Mouse (Mus musculus) heart, adult 8-10 months (tissue): ENCODE results near the gene 1700025C18Rik. TPM values are rescaled to one million over a fixed set of nuclear protein-coding genes. Genes with fewer than 3 reads are reported as not detected.

ENCODE experiments used
- DNase-seq: peaks from one replicate; pipeline ENCODE4 v3.0.0; 2022; ENCODE audit warnings: low spot score
- total RNA-seq, 4 experiments: library from RNA; stranded (reverse); gene quantifications; 2 replicates each; pipeline ENCODE4 v1.2.4; 2022

Gene 1700025C18Rik
- not detected for total RNA-seq

DNA sequence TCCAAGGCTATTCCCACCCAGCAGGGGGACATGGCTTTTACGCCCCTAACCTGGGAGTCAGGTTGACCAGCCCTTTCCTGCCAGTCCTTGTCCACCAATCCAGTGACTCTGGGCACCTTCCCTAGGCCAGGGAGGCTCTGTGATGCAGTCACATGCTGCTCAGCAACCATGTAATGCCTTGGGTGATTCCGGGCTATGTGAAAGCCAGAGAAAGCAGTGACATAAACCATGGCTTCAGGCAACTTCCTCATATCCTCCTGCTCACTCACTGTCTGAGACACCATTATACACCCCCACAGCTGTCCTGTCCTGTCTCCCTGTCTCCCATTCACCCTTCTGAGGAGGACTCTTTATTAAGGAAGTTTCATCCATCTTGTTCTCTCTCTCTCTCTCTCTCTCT, at the start of gene 1700025C18Rik:
1700025C18Rik (minus strand) TSS at position 101 of the 400 bp plus-strand sequence.
- no peak for DNase-seq

DNA sequence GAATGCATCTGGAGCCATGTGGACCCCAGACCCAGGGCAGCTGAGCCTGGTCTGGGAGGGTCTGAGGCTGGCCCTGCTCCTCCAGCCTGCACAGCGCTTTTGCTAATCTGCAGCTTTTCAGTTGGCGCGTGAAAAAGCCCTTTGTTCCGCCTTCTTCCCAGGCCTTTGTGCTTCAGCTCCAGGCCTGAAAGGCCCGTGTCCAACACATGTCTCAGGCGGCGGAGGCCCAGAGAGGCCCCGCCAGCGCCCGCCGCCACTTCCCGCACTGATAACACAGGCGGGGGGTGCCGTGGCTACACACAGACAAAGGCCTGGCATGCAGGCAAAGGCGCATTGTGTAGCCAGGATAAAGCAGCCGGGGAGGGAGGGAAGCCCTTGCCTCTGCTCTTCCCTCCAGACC, 45.5 kb upstream of the 1700025C18Rik start:
- DNase-seq = no peak

DNA sequence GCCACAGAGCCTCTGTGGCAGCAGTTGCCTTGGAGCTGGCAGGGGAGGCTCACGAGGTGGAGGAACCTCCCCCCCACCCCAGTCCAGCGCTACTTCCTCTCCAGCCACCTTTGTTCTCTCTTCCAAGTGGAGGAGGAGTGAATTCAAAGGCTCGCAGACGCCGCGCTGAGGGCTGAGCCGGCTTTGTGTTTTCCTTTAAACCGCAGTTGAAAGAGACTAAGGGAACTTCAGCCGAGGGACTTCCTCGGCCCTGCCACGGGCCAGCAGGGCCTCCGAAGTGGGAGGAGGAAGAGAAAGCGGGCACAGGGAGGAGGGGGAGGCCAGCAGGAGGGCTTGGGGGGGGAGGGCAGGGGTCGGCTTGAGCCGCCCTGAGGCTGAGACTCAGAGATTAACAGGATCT, 43.0 kb upstream of the 1700025C18Rik start:
- no peak for DNase-seq

DNA sequence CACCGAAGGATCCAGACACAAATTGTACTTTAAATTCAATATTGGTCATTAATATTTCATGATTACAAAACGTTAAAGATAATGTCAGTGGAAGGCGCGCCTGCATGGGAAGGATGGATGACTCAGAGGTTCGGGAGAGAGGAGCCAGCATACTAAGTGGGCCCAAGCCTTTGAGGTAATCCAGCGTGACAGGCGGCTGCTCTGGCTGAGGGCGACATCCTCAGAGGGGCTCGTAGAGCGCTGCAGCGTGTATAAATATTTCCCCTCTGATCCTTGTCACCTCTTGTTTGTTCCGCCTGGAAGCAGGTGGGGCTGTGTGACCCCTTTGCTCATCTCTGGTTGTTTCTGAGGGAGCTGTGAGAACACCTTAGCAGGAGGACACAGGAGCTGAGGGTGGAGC, 40.9 kb upstream of the 1700025C18Rik start:
- DNase-seq = no peak

DNA sequence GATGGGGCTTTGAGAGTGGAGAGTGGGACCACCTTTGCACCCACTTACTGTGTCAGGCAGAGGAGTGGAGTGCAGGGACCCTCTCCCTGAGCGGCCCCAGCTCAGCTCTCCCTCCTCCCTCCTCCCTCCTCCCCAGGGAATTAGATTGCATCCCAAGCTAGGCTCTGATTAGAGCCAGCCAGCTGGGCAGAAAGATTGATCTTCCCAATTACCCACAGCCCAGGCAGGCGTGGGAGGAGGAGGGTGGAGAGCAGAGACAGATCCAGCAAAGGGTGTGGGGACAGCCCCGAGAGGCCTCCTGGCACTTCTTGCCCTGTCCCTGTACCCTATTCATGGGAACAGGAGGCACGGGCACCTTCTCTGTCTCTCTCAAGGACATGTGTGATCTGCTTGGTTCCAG, 38.6 kb upstream of the 1700025C18Rik start:
- no peak for DNase-seq

DNA sequence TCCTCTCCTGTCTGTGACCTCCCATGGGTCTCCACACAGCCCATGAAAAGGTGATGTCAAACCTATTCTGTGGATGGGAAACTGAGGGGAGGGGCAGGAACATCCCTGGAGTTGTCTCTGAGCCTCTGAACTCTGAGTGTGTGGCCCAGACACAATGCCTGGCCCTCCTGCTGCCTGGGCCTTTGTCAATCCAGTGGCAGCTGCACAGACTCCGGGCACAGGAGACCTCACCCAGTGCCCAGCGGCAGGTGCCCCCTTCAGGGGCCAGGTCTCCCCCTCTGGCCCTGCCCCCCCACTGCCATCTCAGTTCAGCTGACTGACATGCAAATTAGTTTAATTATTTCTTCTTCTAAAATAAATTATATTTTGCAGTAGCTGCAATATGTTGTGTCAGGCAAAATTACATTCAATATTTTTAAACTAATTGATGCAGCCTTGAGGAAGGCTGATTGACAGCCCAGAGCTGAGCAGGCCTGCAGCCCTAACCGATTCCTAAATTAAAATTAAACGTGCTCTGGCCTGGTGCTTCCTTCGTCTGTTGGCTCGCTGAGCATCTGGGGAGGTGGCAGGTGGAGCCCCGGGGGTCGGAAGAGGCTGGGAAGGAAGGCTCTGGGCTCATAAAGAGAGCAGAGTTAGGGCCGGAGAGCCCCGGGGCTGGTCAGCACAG, 36.5 kb upstream of the 1700025C18Rik start:
- DNase-seq = no peak

DNA sequence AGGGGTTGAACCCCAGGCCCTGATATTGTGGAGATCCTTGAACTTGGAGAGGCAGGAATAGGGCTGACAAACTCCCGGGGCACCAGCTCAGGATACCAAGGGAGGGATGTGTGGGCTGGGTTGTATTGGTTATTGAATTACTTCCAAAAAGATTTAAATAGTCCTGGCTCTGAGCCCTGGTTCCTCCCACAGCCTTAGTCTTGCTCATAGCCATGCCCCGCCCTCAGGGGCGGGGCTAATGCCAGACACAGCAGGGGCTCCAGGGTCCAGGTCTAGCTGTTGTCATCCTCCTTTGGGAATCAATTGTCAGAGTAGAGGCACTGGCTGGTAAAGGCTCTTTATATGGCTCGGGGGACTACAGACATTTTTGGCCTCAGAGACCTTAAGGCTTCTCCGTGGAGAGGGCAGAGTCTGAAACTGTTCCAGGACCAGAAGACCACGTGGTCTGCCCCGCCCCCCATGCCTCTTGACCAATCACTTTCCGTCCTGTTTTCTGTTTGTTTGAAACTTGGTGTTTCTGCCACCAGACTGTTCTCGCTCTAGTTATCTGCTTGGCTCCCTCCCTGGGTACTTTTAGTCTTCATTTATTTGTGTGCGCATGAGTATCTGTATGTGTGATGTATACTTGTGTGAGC, 30.8 kb upstream of the 1700025C18Rik start:
- DNase-seq = no peak

DNA sequence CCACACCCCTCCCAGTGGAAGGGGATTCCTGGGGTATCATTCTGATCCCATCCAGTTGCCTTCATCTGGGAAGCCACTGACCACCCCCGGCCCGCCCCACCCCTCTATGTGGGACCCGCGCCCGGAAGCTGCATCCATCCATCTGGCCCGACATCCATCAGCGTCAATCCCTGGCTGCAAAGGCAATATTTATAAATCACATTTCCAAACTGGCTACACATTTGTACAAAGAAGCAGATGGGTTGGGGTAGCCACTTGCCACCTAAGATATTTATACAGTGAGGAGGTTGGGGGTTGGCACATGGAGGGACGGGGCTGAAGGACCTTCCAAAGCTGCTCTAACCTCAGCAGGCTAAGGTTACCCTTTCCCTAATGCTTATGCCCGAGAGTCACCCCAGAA, 30.2 kb upstream of the 1700025C18Rik start:
- no peak for DNase-seq

DNA sequence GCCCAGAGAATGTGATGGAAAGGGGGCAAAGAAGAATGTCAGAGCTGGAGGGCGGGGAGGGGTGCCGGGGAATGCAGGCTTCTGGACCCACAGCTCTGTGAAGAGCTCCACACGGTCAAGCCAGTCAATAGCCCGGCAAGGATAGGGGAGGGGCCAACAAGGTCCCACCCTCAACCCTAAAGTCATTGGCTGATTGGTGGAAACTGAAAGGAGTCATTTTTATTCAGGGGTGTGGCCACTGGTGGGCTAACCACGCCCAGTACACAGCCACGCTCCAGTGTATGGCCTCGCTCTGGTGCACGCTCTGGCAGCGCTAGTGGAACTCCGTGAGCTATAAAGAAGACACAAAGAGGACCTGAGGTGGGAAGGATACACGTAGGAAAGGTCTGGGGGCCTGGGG, 23.2 kb upstream of the 1700025C18Rik start:
- no peak for DNase-seq

DNA sequence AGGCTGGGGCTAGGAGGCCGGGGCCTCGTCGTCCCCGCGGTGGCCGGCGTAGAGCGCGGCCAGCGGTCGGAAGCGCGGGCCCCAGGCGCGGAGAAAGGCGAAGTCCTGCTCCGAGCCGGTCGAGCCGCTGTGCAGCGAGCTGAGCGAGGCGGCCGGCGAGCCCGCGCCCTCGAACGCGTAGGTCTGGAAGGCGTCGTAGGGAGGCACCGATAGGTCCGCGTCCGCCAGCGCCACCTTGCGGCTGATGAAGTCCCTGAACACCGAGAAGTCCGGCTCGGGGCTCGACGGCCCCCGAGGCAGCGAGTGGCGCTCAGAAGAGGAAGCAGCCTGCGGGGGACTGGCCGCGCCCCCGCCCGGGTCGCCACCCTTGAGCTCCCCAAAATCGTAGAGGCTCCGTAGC, 21.6 kb upstream of the 1700025C18Rik start:
- peak; percentile 65 for DNase-seq

DNA sequence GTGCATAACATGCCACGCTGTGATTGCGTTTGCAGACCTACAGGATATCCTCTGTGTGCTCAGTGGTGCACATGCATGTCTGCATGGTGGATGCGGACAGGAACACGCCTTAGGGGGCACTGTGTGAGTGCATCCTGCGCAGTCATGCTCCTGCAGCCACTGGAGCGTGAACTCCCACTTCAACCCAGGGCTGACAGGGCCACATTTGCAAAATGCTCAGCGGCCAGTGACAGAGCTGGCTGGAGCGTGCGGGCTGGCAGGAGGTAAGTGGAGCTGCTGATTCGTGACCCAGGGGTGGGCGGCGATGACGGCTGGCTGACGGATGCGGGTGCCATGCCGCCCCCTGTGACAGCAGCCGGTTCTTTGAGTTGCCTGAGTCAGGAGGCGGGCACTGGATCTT, 16.0 kb upstream of the 1700025C18Rik start:
- no peak for DNase-seq

DNA sequence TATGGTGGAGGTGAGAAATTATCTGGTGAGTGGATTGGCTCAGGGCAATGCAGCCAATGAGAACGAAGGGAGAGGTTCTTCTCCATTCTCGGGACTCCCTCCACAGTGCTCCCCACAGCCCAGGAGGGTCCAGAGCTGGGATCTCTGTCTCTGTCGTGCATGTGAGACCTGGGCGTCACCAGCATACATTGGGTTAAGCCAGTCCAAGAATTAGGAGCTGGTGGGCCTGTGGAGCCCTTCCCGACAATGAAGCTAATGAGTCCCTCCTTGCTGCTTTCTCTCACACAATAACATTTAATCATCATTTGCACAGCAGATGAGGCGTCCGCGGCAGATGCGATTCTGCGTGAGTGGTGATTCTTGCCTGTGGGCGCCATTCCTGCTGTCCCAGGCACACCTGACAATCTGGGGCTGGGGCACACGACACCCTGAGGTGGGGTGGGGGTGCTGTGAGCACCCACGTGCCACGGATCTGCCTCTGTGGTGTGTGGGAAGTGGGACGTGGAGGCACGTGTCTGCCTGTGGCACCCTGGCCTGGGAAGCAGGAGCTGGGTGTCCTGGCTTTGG, 15.0 kb upstream of the 1700025C18Rik start:
- no peak for DNase-seq

DNA sequence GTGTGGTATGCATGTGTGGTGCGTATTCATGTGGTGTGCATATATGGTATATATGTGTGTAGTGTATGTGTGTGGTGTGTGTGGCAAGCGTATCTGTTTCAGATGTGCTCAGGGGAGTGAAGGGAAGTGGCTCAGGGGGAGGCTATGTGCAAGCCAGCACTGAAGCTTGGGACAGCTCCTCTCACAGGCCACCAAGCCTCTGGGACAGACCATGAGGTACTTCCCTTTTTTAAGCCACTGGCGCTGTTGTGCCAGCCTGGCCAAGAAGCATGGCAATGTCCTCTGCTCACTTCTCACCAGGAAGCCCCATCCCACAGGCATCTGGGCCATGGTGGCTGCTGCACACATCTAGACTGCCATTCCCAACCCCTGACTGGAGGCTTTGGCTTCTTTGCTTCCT, 12.4 kb upstream of the 1700025C18Rik start:
- no peak for DNase-seq

DNA sequence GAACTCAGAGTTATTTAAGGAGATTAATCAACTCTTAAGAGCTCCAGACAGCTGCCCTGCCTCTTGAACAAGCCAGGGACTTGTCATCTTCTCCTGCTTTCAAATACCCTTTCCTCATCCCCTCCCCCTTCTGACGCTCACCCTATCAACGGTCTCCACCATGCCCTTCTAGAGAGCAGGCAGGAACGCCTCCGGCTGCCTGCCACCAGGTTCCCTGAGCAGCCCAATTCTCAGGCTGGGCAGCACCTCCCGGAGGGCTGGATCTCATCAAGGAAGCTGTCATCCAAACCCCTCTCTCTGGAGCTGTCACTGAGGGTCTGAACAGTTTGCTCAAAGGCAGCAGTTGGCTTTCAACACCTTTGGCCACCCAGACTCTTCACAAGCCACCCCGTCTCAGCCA, 10.2 kb upstream of the 1700025C18Rik start:
- DNase-seq = no peak

DNA sequence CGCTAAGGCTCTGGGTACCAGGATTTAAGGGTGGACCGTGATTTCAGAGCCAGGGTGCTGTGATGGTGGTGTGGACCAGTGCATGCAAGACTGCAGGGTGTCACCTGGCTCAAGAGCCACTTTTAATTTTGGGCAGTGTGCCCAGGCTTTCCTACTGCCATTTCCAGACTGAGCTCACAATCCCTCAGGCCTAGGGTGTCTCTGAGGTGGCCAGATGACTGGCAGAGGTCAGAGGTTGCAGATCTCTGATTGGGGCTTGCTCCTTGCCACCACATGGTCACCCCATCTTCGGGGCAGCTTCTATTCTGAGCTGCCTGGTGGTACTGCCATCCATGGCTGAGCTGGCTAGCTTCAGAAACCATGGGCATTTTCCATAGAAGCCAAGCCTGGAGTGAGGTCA, 8.3 kb upstream of the 1700025C18Rik start:
- DNase-seq = peak; percentile 10

DNA sequence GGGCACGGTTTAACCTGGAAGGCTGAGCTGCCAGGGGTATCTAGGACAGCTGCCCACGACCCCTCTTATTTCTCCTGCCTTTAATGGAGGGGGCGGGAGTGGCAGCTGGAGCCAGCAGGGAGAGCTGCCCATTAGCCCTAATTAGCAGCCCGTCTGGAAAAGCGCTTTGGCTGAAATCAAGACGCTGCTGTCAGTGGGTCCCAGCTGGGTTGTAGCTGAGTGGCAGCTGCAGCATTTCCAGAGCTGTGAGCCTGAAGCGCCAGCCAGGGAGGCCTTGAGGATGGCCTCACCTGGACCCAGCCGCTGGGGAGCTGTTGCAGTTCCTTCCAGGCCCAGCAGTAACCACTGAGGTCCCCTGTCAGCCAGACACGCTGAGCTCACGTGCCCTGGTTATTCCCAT, 5.8 kb upstream of the 1700025C18Rik start:
- DNase-seq = no peak

DNA sequence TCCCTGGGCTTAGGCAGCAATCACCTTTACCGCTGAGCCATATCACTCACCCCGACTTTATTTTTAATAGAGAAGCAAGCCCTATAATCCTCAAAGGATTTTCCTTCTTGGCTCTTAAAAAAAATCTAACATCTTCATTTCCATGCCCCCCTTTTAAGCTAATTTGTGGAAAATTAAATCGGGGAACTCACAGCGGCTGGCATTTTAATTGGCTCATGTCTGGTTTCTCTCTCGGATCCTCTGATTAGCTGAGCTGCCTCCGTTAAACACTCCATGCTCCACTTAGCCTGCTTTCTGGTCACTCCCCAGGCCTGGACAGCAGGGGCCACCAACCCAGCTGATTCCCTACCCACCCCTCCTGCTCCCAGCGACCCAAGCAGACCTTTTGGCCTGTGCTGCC, 1.8 kb upstream of the 1700025C18Rik start:
- DNase-seq = no peak

DNA sequence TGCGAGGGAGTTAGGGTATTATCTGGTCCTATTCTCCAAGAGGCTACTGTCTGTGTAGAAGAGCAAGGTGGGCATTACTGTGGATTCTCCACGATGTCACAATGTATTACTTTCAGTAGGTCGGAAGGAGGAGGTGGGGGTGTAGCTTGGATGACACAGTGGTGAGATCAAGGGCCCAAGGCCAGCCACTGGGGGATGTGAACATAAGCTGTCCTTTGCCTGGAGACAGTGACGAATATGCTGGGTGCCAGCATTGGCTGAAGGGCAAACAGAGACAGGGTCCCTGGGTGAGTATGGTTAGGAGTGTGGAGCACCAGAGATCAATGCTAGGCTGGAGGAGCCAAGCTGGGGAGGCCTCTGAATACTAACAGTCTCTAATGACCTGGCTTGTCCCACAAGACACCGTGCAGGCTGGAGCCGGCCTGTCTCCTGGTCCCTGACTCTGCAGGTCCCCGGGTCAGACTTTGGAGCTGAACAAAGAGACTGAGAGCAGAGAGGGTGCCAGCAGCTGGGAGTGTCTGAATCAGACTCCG, 949 bp upstream of the 1700025C18Rik start:
- no peak for DNase-seq

DNA sequence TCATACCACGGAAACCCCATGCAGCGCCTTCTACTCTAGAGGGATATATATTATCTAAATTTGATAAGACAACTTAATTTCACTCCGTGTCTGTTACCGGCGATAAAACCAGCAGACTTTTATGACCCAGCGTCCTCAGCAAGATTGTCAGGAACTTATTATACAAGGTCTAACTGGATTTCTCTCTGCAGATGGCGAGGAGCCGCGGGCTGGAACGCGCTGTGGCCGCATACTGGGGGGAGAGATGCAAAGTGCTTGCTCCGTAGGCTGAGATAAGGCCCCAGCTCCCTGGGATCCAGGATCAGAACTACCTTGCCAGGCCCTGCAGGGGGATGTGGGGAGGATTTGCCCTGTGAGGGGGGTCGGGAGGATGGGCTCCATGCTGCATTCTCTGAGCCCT, 1.1 kb downstream of the 1700025C18Rik start:
- no peak for DNase-seq

DNA sequence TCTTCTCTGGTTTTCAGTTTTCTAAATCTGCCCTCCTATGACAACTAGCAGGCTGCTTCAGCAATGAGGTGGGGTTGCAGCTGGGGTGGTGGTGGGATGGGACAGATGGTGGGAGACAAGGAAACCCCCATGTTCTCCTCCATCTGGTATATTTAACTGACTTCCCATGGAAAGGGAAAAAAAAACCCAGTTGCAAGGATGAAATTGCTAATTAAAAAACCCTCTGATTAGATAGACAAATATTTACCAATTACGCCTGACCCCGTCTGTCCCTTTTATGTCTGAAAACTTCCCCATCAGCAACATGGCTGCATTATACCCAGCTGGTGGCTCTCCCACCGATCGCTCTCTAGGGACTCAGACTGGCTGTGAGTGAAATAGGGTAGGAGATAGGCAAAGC, 3.9 kb downstream of the 1700025C18Rik start:
- DNase-seq = no peak

DNA sequence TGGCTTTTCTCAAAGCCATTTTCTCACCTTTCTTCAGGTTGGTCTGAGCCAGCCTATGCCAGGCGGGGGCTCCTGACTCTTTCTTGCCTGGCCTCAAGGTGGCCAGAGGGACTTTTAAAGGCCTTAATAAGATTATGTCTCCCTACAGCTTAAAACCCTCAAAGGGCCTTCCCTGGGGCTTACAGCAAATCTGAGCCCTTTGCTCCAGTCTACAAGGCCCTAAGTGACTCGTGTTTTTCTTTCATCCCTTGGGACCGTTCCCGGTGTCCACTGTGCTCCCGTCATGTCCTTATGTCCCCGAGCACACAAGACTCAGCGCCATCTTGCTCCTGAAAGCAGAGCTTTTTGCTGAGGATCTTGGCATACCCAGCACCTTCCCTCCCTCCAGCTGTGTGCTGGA, 9.3 kb downstream of the 1700025C18Rik start:
- DNase-seq = no peak

DNA sequence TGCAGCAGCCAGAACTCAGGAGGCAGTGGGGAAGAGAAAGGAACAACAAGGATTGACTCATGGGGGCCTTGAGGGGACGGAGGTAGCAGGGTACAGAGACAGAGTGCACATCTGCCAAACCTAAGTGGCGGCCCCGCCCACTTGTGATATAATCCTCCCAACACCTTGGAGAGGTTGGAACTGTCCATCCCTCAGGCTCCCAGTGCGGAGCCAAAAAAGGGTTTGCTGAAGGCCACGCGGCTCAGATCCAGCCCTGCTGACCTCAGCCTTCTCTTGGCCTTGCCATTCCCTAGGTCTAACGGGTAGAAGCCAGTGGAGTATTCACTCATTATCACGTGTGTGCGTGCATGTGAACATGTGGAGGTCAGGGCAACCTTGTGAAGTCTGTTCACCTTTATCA, 9.9 kb downstream of the 1700025C18Rik start:
- no peak for DNase-seq

DNA sequence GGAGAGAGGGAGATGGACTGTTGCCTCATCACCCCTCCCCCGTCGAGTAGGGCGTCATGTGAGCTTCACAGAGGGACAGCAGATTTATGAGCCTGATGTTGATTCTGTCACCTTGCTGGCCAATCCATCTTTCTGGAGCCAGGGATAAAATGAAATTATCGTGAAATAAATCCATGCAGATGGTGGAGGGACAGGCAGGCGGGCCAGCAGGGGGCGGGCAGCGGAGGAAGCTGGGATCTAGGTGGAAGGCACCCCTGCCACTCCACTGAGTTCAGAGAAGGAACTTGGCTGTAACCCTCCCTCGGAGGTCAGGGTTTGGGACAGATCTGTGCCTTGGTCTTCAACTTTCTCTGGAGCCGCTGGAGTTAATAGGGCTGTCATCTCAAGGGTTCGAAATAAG, 11.9 kb downstream of the 1700025C18Rik start:
- DNase-seq = no peak
